Mouse (Mus musculus): ENCODE data around the gene Fbxw10.

- TF ChIP-seq CTCF (IDR thresholded peaks at IDR 0.05; ENCODE audit: low read depth) (no peak), EP300 (IDR thresholded peaks at IDR 0.05; ENCODE audit: low read depth) (peak; percentile 71)
Observed at GRCm38 (mm10) chr11:62853334-62853733, 6.5 kb downstream of the Fbxw10 start.

All from liver, embryonic 14.5 days (tissue).